ENCODE assay signal across 14 mouse cellular contexts in the genomic region with DNA sequence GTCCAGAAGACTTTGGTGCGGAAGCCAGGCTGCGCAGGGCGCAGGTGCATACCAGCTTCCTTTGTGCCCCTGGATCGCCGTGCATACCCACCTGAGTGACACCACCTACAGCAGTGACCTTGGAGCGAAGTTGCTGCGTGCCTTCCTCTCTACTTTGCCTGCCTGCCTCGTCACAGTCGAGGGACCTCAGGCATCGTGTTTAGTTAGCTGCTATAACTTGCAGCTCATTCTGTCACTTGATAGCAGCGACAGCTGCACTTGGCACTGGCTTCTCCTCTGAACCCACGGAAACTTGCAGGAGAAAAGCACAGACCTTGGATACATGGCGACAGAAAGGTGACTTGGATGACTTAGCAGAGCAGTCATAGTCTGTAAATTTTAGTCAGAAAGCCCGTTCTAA.
"Had no signal": no experiment of that assay in that cellular context is flagged by ENCODE, and none has a peak within 500 bp of the region (broad histone marks: within the 10 kb centered on the region; RNA-seq: fewer than 3 reads in every experiment).

No protein-coding gene starts in this region.

- H3K4me2 ChIP-seq: limb, embryonic 12.5 days; liver, embryonic 11.5 days; liver, embryonic 15.5 days; midbrain, embryonic 12.5 days; neural tube, embryonic 15.5 days had no signal

- ATAC-seq: hindbrain, embryonic 16.5 days; inflammation-experienced regulatory T-cells, adult 6 months; intestine, postnatal 0 days; lung, postnatal 0 days had no signal

- DNase-seq: lung, adult 2 months; lung, postnatal 4 days; right cerebral cortex, adult 18-20 months; right cerebral cortex, postnatal 25 days; thymus, postnatal 36 days had no signal

- H3K9me3 ChIP-seq: limb, embryonic 12.5 days; liver, embryonic 15.5 days; midbrain, embryonic 12.5 days; neural tube, embryonic 15.5 days had no signal

- H3K27ac ChIP-seq: liver, embryonic 15.5 days; midbrain, embryonic 12.5 days; neural tube, embryonic 15.5 days had no signal

- H3K4me1 ChIP-seq: liver, embryonic 15.5 days; midbrain, embryonic 12.5 days; neural tube, embryonic 15.5 days had no signal

- H3K4me3 ChIP-seq: limb, embryonic 12.5 days; liver, embryonic 15.5 days; midbrain, embryonic 12.5 days; neural tube, embryonic 15.5 days had no signal

- H3K27me3 ChIP-seq: limb, embryonic 12.5 days; liver, embryonic 15.5 days; midbrain, embryonic 12.5 days; neural tube, embryonic 15.5 days had no signal

- H3K9ac ChIP-seq: limb, embryonic 12.5 days; liver, embryonic 15.5 days; midbrain, embryonic 12.5 days; neural tube, embryonic 15.5 days had no signal
